Mouse (Mus musculus): ENCODE data around the gene Dlgap1. TPM values are rescaled to one million over a fixed set of nuclear protein-coding genes. Genes with fewer than 3 reads are reported as not detected.
A peak's percentile ranks its signal among the peaks of the same experiment; 100 is the strongest.
"Not testable (repeated sequence)": the region's sequence is repeated elsewhere in the genome, so short reads cannot be mapped to it uniquely, and the experiment has no call there.

The Dlgap1 gene
- total RNA-seq, 4 experiments from 2014 or later: 456 to 507 (median 496) TPM

DNA sequence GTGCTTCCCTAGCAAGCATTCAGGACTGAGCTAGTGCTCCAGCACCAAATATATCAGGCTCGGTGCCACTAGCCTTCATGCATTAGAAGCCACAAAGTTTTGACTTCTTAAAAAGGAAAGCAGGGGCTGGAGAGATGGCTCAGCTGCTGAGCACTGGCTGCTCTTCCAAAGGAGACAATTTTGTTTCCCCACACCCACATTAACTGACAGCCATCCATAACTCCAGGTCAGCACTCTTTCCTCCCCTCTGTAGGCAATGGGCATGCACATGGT is 828.8 kb downstream of the Dlgap1 start:
- DNase-seq (ENCODE audit: low spot score in 2 of 2): no peak

- no peak for DNase-seq (ENCODE audit: low spot score in 2 of 2)
Measured at GRCm38 (mm10) chr17:70799266-70799665, 830.4 kb downstream of the Dlgap1 start.

DNA sequence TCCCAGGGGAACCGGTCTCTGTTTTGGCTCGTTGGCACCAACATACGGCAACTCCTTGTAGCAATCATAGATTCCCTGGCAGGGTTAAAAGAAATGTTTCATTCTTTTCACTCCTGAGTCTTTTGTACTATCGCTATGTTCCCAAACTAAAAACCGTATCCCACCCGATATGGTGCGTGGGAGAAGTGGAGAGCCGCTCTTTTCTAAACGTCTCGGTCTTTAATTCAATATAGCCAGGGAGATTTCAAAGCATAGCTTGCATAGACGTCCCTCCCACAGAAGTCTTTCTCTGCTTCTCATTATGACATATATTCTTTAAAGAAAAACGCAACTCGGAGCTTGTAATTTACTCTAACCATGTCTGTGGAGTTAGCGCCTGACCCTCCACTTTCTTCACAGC is 833.1 kb downstream of the Dlgap1 start:
- no peak for DNase-seq (ENCODE audit: low spot score in 2 of 2)

- DNase-seq (ENCODE audit: low spot score in 2 of 2): no peak
Measured at GRCm38 (mm10) chr17:70805866-70806265, 837.0 kb downstream of the Dlgap1 start.

DNA sequence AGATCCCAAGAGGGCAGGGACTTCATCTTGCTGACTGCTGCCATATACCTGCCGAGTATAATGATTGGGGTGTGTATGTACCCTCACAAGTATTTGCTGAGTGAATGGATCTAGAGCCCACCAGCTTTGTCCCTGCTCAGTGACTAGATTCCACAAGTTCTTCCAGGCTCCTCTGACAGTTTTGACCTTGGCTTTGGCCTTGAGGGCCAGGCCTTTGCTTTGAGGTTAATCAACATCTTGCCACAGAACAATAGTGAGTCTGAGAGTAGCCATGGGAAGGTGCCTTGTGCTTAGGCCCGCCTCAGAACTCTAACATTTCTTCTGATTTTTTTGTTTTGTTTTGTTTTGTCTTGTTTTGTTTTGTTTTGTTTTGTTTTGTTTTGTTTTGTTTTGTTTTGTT is 837.7 kb downstream of the Dlgap1 start:
- no peak for DNase-seq (ENCODE audit: low spot score in 2 of 2)

DNA sequence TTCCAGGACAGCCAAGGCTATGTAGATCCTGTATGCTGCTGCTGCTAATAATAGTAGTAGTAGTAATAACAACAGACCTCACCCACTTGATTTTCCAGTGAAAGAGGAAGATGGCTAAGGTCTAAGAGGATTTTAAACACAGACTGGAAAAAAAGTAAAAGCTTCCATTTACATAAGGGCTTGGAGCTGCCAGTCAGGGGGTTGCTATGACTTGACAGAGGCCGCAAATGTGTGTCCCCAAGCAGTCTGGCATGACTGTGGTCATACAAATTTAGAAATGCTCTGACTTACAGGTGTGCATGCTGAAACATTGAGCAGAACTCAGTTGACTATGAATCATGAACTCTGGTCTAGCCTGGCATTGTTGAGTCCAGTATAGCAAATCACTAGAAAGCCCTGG is 839.0 kb downstream of the Dlgap1 start:
- no peak for DNase-seq (ENCODE audit: low spot score in 2 of 2)

DNA sequence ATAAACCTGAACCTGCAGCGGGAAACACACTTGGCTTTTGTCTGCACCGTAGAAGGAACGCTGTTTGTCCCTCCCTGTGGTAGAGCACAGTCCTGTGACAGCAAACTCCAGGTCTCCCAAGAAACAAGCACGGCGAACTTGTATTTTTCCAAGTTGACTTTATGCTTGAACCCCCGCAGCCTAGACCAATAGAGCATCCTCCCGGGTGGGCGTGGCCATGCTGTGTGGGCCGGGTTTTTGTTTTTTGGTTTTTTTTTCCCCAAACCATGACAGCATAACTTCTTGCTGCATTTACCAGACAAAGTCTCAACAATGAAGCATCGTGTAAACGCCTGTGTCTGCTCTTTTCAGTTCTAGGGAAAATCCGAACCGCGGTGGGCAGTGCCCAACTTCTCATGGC is 840.0 kb downstream of the Dlgap1 start:
- DNase-seq (ENCODE audit: low spot score in 2 of 2): no peak

- DNase-seq (ENCODE audit: low spot score in 2 of 2): no peak
Measured at GRCm38 (mm10) chr17:70809776-70810175, 840.9 kb downstream of the Dlgap1 start.

GRCm38 (mm10) chr17:70810795-70811194 is 841.9 kb downstream of the Dlgap1 start:
- DNase-seq (ENCODE audit: low spot score in 2 of 2): no peak

DNA sequence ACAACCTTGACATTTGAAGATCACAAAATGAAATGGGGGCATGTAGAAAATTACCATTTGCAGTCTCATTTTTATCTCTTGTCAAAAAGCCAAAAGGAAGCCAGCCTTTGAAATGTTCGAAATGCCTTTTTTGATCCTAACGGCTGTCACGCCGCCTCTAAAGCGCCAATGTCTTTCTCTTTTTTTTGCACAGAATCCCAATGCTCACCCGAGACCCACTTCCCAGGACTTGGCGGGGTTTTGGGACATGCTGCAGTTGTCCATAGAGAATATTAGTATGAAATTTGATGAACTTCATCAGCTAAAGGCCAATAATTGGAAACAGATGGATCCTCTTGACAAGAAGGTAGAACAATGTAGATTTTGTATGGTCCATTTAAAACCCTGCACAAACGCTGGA is 846.1 kb downstream of the Dlgap1 start:
- DNase-seq (ENCODE audit: low spot score in 2 of 2): no peak

GRCm38 (mm10) chr17:70817862-70818451 is 849.1 kb downstream of the Dlgap1 start:
- no peak for DNase-seq (ENCODE audit: low spot score in 2 of 2)

DNA sequence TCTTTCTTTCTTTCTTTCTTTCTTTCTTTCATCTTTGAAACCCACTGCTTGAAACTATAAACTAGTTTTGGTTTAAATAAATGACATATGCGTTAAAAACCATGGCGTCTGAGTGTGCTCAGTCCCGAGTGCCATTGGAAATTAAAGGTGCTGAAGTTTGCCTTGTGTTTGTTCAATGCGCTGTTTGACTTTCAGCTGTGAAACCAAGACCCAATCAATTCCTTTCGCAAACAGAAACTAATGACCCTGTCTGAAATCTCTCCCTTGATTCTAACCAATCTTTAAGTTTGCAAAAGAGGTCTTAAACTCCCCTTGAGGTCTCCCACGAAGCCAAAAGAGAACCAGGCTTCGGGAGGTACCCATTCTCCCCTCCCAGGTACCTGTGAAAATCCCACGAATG is 854.2 kb downstream of the Dlgap1 start:
- DNase-seq (ENCODE audit: low spot score in 2 of 2): no peak

DNA sequence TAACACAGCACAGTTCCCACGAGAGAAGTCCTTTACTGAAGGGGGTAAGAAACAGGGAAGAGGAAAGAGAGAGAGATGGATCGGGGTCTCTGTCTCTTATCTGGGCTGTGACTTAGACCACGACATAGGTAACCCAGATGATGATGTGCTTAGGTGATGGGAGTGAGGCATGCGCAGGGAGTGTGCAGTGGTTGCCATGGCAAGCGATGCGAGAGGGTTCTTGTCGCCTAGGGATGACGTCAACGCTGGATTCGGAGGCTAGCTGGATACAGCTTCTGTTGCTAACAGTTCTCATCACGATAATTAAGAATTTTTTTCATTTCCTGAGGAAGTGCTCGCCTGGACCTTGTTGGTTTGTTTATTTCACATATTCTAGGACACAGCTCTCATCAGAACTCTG is 857.4 kb downstream of the Dlgap1 start:
- DNase-seq (ENCODE audit: low spot score in 2 of 2): peak; percentile 77 to 79

GRCm38 (mm10) chr17:70827463-70828179 is 858.7 kb downstream of the Dlgap1 start:
- DNase-seq (ENCODE audit: low spot score in 2 of 2): not testable (repeated sequence)

- DNase-seq (ENCODE audit: low spot score in 2 of 2): no peak
Measured at GRCm38 (mm10) chr17:70828180-70828528, 859.3 kb downstream of the Dlgap1 start.

DNA sequence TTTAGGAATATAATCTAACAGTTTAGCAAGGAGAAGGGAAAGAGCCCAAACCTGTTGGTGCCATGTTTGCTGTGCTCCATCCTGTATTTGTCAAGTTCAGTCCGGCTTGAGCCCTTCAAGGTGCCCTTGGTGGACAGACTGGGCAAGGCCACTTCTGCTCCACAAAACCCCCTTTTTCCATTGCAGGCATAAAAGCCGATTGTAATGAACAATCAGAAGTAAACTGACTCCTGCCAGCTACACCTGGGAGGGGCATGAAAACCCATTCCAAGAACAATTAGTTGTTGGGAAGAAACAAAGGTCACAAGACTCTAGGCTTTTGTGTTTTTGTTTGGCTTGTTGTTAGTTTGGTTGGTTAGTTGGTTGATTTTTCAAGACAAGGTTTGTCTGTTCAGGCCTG is 859.7 kb downstream of the Dlgap1 start:
- DNase-seq (ENCODE audit: low spot score in 2 of 2): no peak

GRCm38 (mm10) chr17:70829217-70829616 is 860.3 kb downstream of the Dlgap1 start:
- DNase-seq (ENCODE audit: low spot score in 2 of 2): no peak

DNA sequence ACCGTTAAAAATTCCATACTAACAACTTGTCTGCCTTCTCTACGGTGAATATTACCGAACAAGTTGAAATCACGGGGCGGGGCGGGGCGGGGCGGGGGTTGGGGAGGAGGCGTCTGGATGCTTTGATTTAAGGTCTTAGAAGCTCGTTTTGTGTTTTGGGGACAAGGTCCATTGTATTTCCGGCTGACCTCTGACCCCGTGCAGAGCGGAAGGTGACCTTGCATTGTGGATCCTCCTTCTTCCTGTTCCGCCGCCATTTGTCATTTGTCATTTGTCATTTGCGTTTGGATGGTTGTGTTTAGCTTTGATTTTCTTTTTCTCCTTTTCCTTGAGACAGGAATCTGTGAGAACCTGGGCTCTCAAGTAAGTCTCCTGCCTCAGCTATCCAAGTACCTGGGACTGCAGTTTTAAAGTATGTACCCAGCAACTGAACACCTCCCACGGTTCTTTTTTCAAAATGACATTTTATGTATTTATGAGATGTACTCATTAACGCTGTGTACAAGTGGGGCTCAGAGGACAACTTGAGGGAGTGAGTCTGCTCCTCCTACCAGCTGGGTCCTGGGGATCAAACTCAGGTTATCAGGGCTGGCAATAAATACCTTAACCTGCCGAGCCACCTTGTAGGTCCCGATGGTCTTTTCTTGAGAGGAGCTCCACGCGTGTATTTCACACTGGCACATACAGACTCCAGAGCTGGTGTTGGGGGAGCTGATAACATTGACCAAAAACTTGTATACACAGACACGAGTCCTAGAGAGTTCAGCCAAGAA is 861.3 kb downstream of the Dlgap1 start:
- no peak for DNase-seq (ENCODE audit: low spot score in 2 of 2)

DNA sequence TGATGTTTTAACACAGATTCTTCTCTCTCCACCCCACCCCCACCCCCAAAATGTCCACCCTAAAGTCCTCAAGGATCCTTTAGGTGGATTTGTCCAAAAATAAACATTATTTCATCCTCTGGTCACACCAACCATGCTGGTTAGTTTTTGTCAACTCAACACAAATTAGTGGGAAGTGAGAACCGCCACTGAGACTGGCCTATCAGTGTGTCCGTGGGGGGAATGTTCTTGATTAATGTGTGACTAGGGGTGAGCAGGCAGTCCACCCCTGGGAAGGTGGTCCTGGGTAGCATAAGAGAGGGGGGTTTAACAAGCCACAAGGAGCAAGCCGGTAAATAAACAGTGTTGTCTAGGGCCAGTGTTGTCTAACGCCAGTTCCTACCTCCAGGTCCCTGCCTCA is 862.7 kb downstream of the Dlgap1 start:
- DNase-seq (ENCODE audit: low spot score in 2 of 2): no peak

- DNase-seq (ENCODE audit: low spot score in 2 of 2): no peak
Measured at GRCm38 (mm10) chr17:70832544-70832943, 863.7 kb downstream of the Dlgap1 start.

- DNase-seq (ENCODE audit: low spot score in 2 of 2): no peak
Measured at GRCm38 (mm10) chr17:70834430-70834965, 865.6 kb downstream of the Dlgap1 start.

- no peak for DNase-seq (ENCODE audit: low spot score in 2 of 2)
Measured at GRCm38 (mm10) chr17:70835071-70835790, 866.4 kb downstream of the Dlgap1 start.
